Mouse (Mus musculus): ENCODE measurements around the gene Unc79. TPM values are rescaled to one million over a fixed set of nuclear protein-coding genes. Genes with fewer than 3 reads are reported as not detected.

Gene Unc79
- total and polyA plus RNA-seq, 3 experiments = 0.04 to 0.86 (median 0.05) TPM

GRCm38 (mm10) chr12:103150247-103150646, 201.6 kb downstream of the Unc79 start:
- Histone ChIP-seq H3K27me3 (replicated peaks) (no peaks in the 10 kb centered on the region), H3K79me2 (replicated peaks; ENCODE audit: control insufficient read depth, extremely low read depth, insufficient read depth, poor library complexity, severe bottlenecking) (no peaks in the 10 kb centered on the region), H3K9ac (ENCODE audit: insufficient read depth, low read depth) (no peak overlapping the region), H3K4me1 (ENCODE audit: control insufficient read depth in 1 of 2, insufficient read depth in 2 of 2) (no peaks in the 10 kb centered on the region), H3K4me2 (ENCODE audit: insufficient read depth, low read depth, poor library complexity, severe bottlenecking) (no peak overlapping the region), H3K27ac (ENCODE audit: insufficient read depth, low read depth) (no peak overlapping the region), H3K36me3 (replicated peaks in 1 of 2; ENCODE audit: control insufficient read depth in 1 of 2, insufficient read depth in 1 of 2, low read length in 1 of 2) (no peaks in the 10 kb centered on the region), H3K9me3 (replicated peaks; ENCODE audit: low read length) (peaks cover 9% of the 10 kb centered on the region), H3K4me3 (replicated peaks in 1 of 3; ENCODE audit: low read depth in 2 of 3, low read length in 2 of 3, poor library complexity in 1 of 3) (no peak overlapping the region)
- no peak for TF ChIP-seq TCF12 (IDR thresholded peaks at IDR 0.05; ENCODE audit: low read depth, low read length)
- no peak for TF ChIP-seq IRF4 (IDR thresholded peaks at IDR 0.05; ENCODE audit: low read depth, low read length)
- no peak for TF ChIP-seq MXI1 (IDR thresholded peaks at IDR 0.05; ENCODE audit: low read depth, low read length)
- TF ChIP-seq TBP (conservative IDR thresholded peaks at IDR 0.05; ENCODE audit: low read depth, low read length) = no peak
- no peak for TF ChIP-seq UBTF (IDR thresholded peaks at IDR 0.05; ENCODE audit: low read depth, low read length)
- TF ChIP-seq RCOR1 (conservative IDR thresholded peaks at IDR 0.05; ENCODE audit: low read depth, low read length) = no peak
- no peak for TF ChIP-seq NELFE (IDR thresholded peaks at IDR 0.05; ENCODE audit: low read depth, low read length)
- TF ChIP-seq POLR2A (IDR thresholded peaks at IDR 0.05; ENCODE audit: low read depth, low read length) = no peak
- no peak for TF ChIP-seq MAX (IDR thresholded peaks at IDR 0.05; ENCODE audit: low read length)
- no peak for TF ChIP-seq ZMIZ1 (IDR thresholded peaks at IDR 0.05; ENCODE audit: low read depth, low read length)
- no peak for TF ChIP-seq PAX5 (IDR thresholded peaks at IDR 0.05; ENCODE audit: low read length)
- no peak for TF ChIP-seq ETS1 (conservative IDR thresholded peaks at IDR 0.05; ENCODE audit: low read depth, low read length)
- no peak for TF ChIP-seq POLR2AphosphoS2 (IDR thresholded peaks at IDR 0.05; ENCODE audit: low read depth, low read length)
- no peak for TF ChIP-seq ZKSCAN1 (IDR thresholded peaks at IDR 0.05; ENCODE audit: borderline replicate concordance, low read depth, low read length)
- no peak for TF ChIP-seq RAD21 (IDR thresholded peaks at IDR 0.05; ENCODE audit: low read depth, low read length)
- TF ChIP-seq HCFC1 (IDR thresholded peaks at IDR 0.05; ENCODE audit: low read depth, low read length) = no peak
- no peak for TF ChIP-seq SIN3A (IDR thresholded peaks at IDR 0.05; ENCODE audit: low read length)
- TF ChIP-seq E2F4 (IDR thresholded peaks at IDR 0.05; ENCODE audit: insufficient replicate concordance, low read depth, low read length) = no peak
- no peak for DNase-seq (ENCODE audit: extremely low read depth)
- dilution Hi-C loops (cut with MboI; ENCODE audit: extremely low pct_ligation_motif_present, extremely low pct_unique_long_range_greater_than_20kb, low sequenced_read_pairs) = no loop called here
- in situ Hi-C loops (cut with MboI; ENCODE audit: low pct_ligation_motif_present, low pct_unique_long_range_greater_than_20kb, low sequenced_read_pairs) = no loop called here

- DNase-seq (ENCODE audit: extremely low read depth) = no peak
- dilution Hi-C loops (cut with MboI; ENCODE audit: extremely low pct_ligation_motif_present, extremely low pct_unique_long_range_greater_than_20kb, low sequenced_read_pairs) = no loop called here
- H3K4me1 ChIP-seq (ENCODE audit: control insufficient read depth in 1 of 2, insufficient read depth in 2 of 2) = peaks cover 0 to 3% of the 10 kb centered on the region in 2 experiments; a peak in 1 of 4 replicates
- no peak for TF ChIP-seq JUND (conservative IDR thresholded peaks at IDR 0.05; ENCODE audit: low read depth, low read length)
- TF ChIP-seq PAX5 (IDR thresholded peaks at IDR 0.05; ENCODE audit: low read length) = no peak
- TF ChIP-seq USF2 (conservative IDR thresholded peaks at IDR 0.05; ENCODE audit: low read depth, low read length) = no peak
- TF ChIP-seq MAFK (IDR thresholded peaks at IDR 0.05; ENCODE audit: insufficient replicate concordance, low read length) = no peak
- no peak for TF ChIP-seq ZC3H11A (IDR thresholded peaks at IDR 0.05; ENCODE audit: low read depth, low read length)
- TF ChIP-seq NRF1 (IDR thresholded peaks at IDR 0.05; ENCODE audit: low read depth, low read length) = no peak
- no peak for TF ChIP-seq KAT2A (IDR thresholded peaks at IDR 0.05; ENCODE audit: insufficient replicate concordance, low read length)
- TF ChIP-seq POLR2A (IDR thresholded peaks at IDR 0.05; ENCODE audit: low read depth, low read length) = no peak
- TF ChIP-seq MXI1 (IDR thresholded peaks at IDR 0.05; ENCODE audit: low read depth, low read length) = no peak
- no peak overlapping the region for H3K4me3 ChIP-seq (replicated peaks in 1 of 3; ENCODE audit: low read depth in 2 of 3, low read length in 2 of 3, poor library complexity in 1 of 3)
- H3K9me3 ChIP-seq (replicated peaks; ENCODE audit: low read length) = peaks cover 3% of the 10 kb centered on the region
- in situ Hi-C loops (cut with MboI; ENCODE audit: low pct_ligation_motif_present, low pct_unique_long_range_greater_than_20kb, low sequenced_read_pairs) = no loop called here
- H3K4me2 ChIP-seq (ENCODE audit: insufficient read depth, low read depth, poor library complexity, severe bottlenecking) = no peak overlapping the region
- no peaks in the 10 kb centered on the region for H3K79me2 ChIP-seq (replicated peaks; ENCODE audit: control insufficient read depth, extremely low read depth, insufficient read depth, poor library complexity, severe bottlenecking)
- no peaks in the 10 kb centered on the region for H3K36me3 ChIP-seq (replicated peaks in 1 of 2; ENCODE audit: control insufficient read depth in 1 of 2, insufficient read depth in 1 of 2, low read length in 1 of 2)
- no peaks in the 10 kb centered on the region for H3K27me3 ChIP-seq (replicated peaks)
- no peak overlapping the region for H3K9ac ChIP-seq (ENCODE audit: insufficient read depth, low read depth)
- H3K27ac ChIP-seq (ENCODE audit: insufficient read depth, low read depth) = no peak overlapping the region
These were observed 206.3 kb downstream of the Unc79 start for GRCm38 (mm10) chr12:103154927-103155326.
